Mouse (Mus musculus) heart, embryonic 11.5 days (tissue): Measurements from ENCODE around the gene Cd68. TPM values are rescaled to one million over a fixed set of nuclear protein-coding genes. Genes with fewer than 3 reads are reported as not detected.

Experiments used
- ATAC-seq: fragments of 200-750 bp; cut with Nextera tagmentation; replicated peaks from 2 replicates; pipeline ENCODE4 v1.8.0; 2017; ENCODE audit warnings: moderate library complexity; ENCODE audit not compliant: insufficient number of reproducible peaks, low FRiP score, low TSS enrichment
- H3K27ac ChIP-seq: fragments of 300-500 bp; sonication (generic); 2 replicates; pipeline ENCODE4 v1.5.1; 2014; ENCODE audit warnings: mild to moderate bottlenecking, low read depth, low read length
- H3K27me3 ChIP-seq: fragments of 300-500 bp; sonication (generic); 2 replicates; pipeline ENCODE4 v1.6.1; 2014; ENCODE audit warnings: mild to moderate bottlenecking, low read length, mixed read lengths; ENCODE audit not compliant: control insufficient read depth, insufficient read depth
- H3K36me3 ChIP-seq: fragments of 300-500 bp; sonication (generic); 2 replicates; pipeline ENCODE4 v1.6.1; 2014; ENCODE audit warnings: mild to moderate bottlenecking, low read length, moderate library complexity, mixed read lengths; ENCODE audit not compliant: control insufficient read depth, insufficient read depth
- H3K4me1 ChIP-seq: fragments of 300-500 bp; sonication (generic); 2 replicates; pipeline ENCODE4 v1.6.1; 2014; ENCODE audit warnings: low read length; ENCODE audit not compliant: control insufficient read depth, insufficient read depth
- H3K4me2 ChIP-seq: fragments of 300-500 bp; sonication (generic); 2 replicates; pipeline ENCODE4 v1.6.1; 2014; ENCODE audit warnings: mild to moderate bottlenecking, moderate library complexity
- H3K4me3 ChIP-seq: fragments of 300-500 bp; sonication (generic); 2 replicates; pipeline ENCODE4 v1.5.1; 2014; ENCODE audit warnings: low read depth, low read length
- H3K9ac ChIP-seq: fragments of 300-500 bp; sonication (generic); 2 replicates; pipeline ENCODE4 v1.6.1; 2014; ENCODE audit warnings: mild to moderate bottlenecking, low read depth, low read length, moderate library complexity
- H3K9me3 ChIP-seq: fragments of 300-500 bp; sonication (generic); replicated peaks from 2 replicates; pipeline ENCODE4 v1.6.1; 2016; ENCODE audit warnings: low read length; ENCODE audit not compliant: control insufficient read depth
- WGBS: fragments of 180-500 bp; shearing (Covaris S2); extraction: QIAGEN DNeasy Blood & Tissue Kit; methylation state at CpG from one replicate; pipeline ENCODE4 v1.1.7; 2014; ENCODE audit not compliant: insufficient replicate concordance; 5-methylcytosine and 5-hydroxymethylcytosine counted together
- polyA plus RNA-seq: library from polyadenylated mRNA; unstranded; fragments of >200 nt; fragmentation: Nextera tagmentation; extraction: Ambion mirVana; gene quantifications from 2 replicates; pipeline ENCODE4 v1.2.1, GENCODE M21; 2014

Gene Cd68
- polyA plus RNA-seq, 1 experiment from 2014 or later: 4.7 TPM

DNA sequence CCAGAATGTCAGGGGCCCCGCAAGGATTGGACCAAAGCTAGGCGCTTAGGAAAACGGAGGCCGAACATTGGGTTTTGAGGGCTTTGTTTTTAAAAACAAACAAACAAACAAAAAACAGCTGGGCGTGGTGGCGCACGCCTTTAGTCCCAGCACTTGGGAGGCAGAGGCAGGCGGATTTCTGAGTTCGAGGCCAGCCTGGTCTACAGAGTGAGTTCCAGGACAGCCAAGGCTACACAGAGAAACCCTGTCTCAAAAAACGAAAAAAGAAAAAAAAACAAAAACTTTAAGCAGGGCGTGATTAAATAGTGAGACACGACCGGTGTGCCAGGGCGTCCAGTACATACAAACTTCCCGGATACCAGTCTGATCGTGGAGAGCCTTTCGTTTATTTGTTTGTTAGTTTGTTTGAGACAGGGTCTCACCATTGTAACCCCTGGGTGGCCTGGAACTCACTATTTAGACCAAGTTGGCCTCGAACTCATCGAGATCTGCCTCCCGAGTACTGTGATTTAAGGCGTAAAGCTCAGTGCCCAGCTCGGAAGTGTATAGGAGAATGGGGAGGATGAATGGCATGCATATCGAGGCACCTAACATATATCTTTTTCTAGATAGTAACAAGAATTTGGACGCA, 16.4 kb upstream of the Cd68 start:
- Histone ChIP-seq H3K4me3 (peak overlapping the region; percentile 80), H3K27ac (peak overlapping the region; percentile 82), H3K27me3 (no peaks in the 10 kb centered on the region; the same call in 1 of the 2 replicates), H3K36me3 (peaks cover 11% of the 10 kb centered on the region), H3K9ac (peak overlapping the region; percentile 84), H3K9me3 (no peaks in the 10 kb centered on the region), H3K4me2 (peak overlapping the region; percentile 96), H3K4me1 (peaks cover 17% of the 10 kb centered on the region)
- peak; percentile 6; the same call in 1 of the 2 replicates for ATAC-seq
- WGBS: 25% methylated on average over 24 of the region's 24 CpGs

- H3K27me3 ChIP-seq: no peaks in the 10 kb centered on the region; the same call in 1 of the 2 replicates
- peak within 1 kb of the TSS; percentile 96 for H3K4me2 ChIP-seq
- H3K36me3 ChIP-seq: peaks cover 11% of the 10 kb centered on the region
- H3K27ac ChIP-seq: peak within 1 kb of the TSS; percentile 82
- H3K9ac ChIP-seq: peak within 1 kb of the TSS; percentile 84
- H3K4me3 ChIP-seq: peak within 1 kb of the TSS; percentile 80
- peaks cover 17% of the 10 kb centered on the region for H3K4me1 ChIP-seq
- peak; percentile 92 for ATAC-seq
- no peaks in the 10 kb centered on the region for H3K9me3 ChIP-seq
- WGBS: under 1% methylated on average over 76 of the region's 80 CpGs
These were observed 15.6 kb upstream of the Cd68 start, which contains the start of gene Senp3 for GRCm38 (mm10) chr11:69681314-69682208. Senp3 (minus strand) TSS chr11:69682084.

- WGBS: 91% methylated on average over 30 of the region's 30 CpGs
- H3K27ac ChIP-seq: no peak overlapping the region
- peak overlapping the region; percentile 80 for H3K4me3 ChIP-seq
- H3K9ac ChIP-seq: peak overlapping the region; percentile 84
- peaks cover 21% of the 10 kb centered on the region for H3K36me3 ChIP-seq
- no peaks in the 10 kb centered on the region for H3K9me3 ChIP-seq
- ATAC-seq: no peak
- H3K4me2 ChIP-seq: peak overlapping the region; percentile 96
- H3K27me3 ChIP-seq: no peaks in the 10 kb centered on the region; the same call in 1 of the 2 replicates
- peaks cover 17% of the 10 kb centered on the region for H3K4me1 ChIP-seq
These were observed 14.3 kb upstream of the Cd68 start for GRCm38 (mm10) chr11:69680136-69680855.

- H3K27me3 ChIP-seq: no peaks in the 10 kb centered on the region
- H3K27ac ChIP-seq: no peak overlapping the region
- no peak overlapping the region for H3K9ac ChIP-seq
- no peak for ATAC-seq
- no peak overlapping the region for H3K4me3 ChIP-seq
- H3K4me1 ChIP-seq: peaks cover 17% of the 10 kb centered on the region
- no peaks in the 10 kb centered on the region for H3K9me3 ChIP-seq
- no peak overlapping the region for H3K4me2 ChIP-seq
- WGBS: 94% methylated on average over 2 of the region's 2 CpGs
- peaks cover 30% of the 10 kb centered on the region for H3K36me3 ChIP-seq
These were observed 13.2 kb upstream of the Cd68 start for GRCm38 (mm10) chr11:69679144-69679543.

- peak within 1 kb of the TSS; percentile 84 for H3K4me2 ChIP-seq
- WGBS: under 1% methylated on average over 36 of the region's 36 CpGs
- peaks cover 8% of the 10 kb centered on the region; the same call in 1 of the 2 replicates for H3K4me1 ChIP-seq
- H3K9me3 ChIP-seq: no peaks in the 10 kb centered on the region
- peak within 1 kb of the TSS; percentile 100 for H3K9ac ChIP-seq
- H3K4me3 ChIP-seq: peak within 1 kb of the TSS; percentile 100
- peaks cover 58% of the 10 kb centered on the region for H3K36me3 ChIP-seq
- H3K27me3 ChIP-seq: no peaks in the 10 kb centered on the region
- H3K27ac ChIP-seq: peak within 1 kb of the TSS; percentile 99
- peak; percentile 97 for ATAC-seq
These were observed 6.3 kb upstream of the Cd68 start, which contains the start of gene Eif4a1 for GRCm38 (mm10) chr11:69672211-69672706. Eif4a1 (minus strand) TSS chr11:69672423.

DNA sequence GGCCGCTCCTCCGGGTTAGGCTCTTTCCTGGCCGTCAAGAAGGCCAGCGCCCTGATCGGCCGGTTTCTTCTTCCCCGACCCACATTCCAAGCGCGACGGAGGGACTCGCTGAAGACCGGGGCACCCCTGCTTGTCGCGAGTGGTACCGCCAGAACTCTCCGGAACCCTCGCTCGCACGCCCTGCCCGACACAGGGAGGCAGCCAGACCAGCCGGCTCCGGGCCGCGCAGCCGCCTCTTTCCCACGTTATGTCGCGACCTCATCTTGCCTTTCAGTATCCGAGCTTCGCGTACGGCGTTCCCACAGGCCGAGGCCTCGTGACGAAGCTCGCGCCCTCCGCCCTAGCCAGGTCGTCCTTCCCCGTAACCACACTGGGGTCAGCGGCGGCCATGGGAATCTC, 5.8 kb upstream of the Cd68 start:
- Histone ChIP-seq H3K4me2 (peak overlapping the region; percentile 84), H3K27me3 (no peaks in the 10 kb centered on the region), H3K9me3 (no peaks in the 10 kb centered on the region), H3K4me3 (peak overlapping the region; percentile 100), H3K9ac (peak overlapping the region; percentile 100), H3K36me3 (peaks cover 58% of the 10 kb centered on the region), H3K27ac (peak overlapping the region; percentile 99), H3K4me1 (peaks cover 8% of the 10 kb centered on the region; the same call in 1 of the 2 replicates)
- ATAC-seq: 0 out of 2 replicates have a peak, but pooled peaks have one; percentile 17
- under 1% methylated on average over 43 of the region's 43 CpGs for WGBS

GRCm38 (mm10) chr11:69670786-69671725, 5.1 kb upstream of the Cd68 start:
- Histone ChIP-seq H3K4me1 (peaks cover 8% of the 10 kb centered on the region; the same call in 1 of the 2 replicates), H3K36me3 (peaks cover 56% of the 10 kb centered on the region), H3K4me3 (peak overlapping the region; percentile 100), H3K27ac (peak overlapping the region; percentile 99), H3K9me3 (no peaks in the 10 kb centered on the region), H3K4me2 (peak overlapping the region; percentile 84), H3K9ac (peak overlapping the region; percentile 100), H3K27me3 (no peaks in the 10 kb centered on the region)
- under 1% methylated on average over 61 of the region's 61 CpGs for WGBS
- peak; percentile 69 for ATAC-seq
